Mouse (Mus musculus) layer of hippocampus, adult 8-10 months (tissue): ENCODE data around the gene Nlrc5. TPM values are rescaled to one million over a fixed set of nuclear protein-coding genes. Genes with fewer than 3 reads are reported as not detected.
A peak's percentile ranks its signal among the peaks of the same experiment; 100 is the strongest.

Source experiments
- DNase-seq, 2 experiments: peaks; one replicate each; pipeline ENCODE4 v3.0.0; 2022; ENCODE audit warnings: low spot score in 2 of 2
- microRNA-seq, 2 experiments: library from miRNA; unstranded; fragments of <30 nt; microRNA quantifications; one replicate each; pipeline ENCODE4 v1.2.0; 2022
- total RNA-seq, 4 experiments: library from RNA; stranded (reverse); gene quantifications; 2 replicates each; pipeline ENCODE4 v1.2.4; 2022

Gene Nlrc5
- total RNA-seq, 4 experiments from 2014 or later = 0.62 to 6.2 (median 2.1) TPM

- DNase-seq = no peak
Observed at GRCm38 (mm10) chr8:94566033-94566432, 131.9 kb downstream of the Nlrc5 start.

DNA sequence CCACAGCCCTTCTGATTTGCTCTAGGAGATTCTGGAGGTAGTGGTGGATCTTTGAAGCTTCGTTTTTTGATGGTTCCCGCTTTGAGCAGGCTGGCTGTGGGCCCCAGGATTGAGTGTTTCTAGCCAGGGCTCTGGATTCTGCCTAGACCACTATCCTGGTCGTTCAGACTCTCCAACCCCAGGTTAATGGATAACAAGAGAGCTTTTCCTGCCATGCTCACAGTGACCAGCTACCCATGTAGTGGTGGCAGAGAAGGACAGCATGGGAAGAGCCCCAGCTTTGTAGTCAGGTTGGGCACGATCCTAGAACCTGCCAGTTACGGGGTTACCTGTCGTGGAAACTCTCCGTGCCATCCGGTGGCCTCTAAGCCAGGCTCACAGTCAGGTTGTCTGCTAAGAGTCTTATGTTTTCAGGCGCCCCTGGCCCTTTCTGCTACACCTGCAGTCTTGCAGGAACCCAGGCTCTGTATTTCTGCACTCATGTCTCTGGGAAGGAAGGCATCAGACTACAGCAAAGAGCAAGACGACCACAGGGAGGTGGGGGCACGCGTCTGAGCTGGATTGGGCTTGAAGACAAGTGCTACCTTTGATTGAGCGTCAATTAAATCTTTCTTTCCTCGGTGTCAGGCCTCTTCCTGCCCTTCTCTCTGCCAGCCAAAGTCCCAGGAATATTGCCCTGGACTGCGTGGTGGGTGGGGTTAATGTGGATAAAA lies 132.4 kb downstream of the Nlrc5 start:
- no peak for DNase-seq

DNA sequence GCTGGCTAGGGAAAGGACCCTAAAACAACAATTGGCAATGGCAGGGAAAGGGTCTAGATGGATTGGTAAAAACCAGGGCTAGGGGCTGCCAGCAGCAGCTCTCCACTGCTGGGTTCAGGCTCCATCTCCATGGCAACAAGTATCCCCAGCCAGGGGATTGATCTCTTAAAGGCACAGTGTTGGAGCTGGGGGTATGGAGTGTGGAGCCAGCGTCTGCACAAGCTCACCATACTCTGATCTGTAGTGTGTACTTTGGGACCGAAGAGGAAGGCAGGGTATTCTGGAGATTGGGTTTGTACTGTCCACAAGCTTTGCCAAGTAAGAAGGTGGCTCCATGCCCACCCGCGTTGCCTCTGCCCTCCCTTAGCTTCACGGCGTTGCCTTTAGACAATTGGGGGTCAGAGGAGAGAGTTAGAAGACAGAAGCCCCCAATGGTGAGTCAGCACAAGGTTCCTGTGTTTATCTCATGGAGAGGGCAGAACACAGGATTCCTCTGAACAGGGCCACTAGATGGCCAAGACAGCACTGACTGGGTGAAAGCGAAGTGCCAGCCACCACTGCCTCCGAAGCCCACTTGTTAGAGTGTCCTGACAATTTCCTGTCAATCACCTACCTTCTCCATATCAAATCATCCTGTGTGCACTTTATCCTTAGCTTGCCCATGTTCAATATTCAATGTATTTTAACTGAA lies 133.1 kb downstream of the Nlrc5 start:
- no peak for DNase-seq

GRCm38 (mm10) chr8:94568098-94568497 lies 133.9 kb downstream of the Nlrc5 start:
- DNase-seq = no peak

DNA sequence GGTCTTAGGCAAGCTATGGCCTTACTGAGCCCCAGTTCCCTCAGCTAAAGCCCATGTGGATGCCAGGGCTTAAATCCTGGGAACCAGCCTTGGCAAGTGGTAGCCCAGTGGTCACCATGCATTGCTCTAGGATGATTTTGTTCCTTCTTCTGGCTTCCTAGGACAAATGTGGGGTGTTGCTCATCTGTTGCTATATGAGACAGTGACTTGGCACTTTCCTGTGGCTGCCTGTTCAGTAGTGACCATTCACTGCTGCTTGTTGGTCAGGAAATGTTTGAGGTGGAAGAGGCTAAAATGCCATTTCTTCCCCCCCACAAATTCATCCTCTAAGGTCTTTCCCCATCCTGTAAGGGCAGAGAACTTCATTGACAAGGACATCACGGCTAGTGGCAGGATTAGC lies 135.3 kb downstream of the Nlrc5 start:
- no peak for DNase-seq

GRCm38 (mm10) chr8:94571896-94572295 lies 137.7 kb downstream of the Nlrc5 start:
- DNase-seq = no peak

GRCm38 (mm10) chr8:94574159-94574907 lies 140.2 kb downstream of the Nlrc5 start:
- peak; percentile 82 to 88 for DNase-seq

- DNase-seq = no peak
Observed at GRCm38 (mm10) chr8:94575148-94575547, 141.0 kb downstream of the Nlrc5 start.

Small RNA genes lying within 50 kb of the gene (microRNA-seq; reads per million reads assigned to microRNA genes)
- gene Mir7072 = 0 reads per million in 2 experiments

Other genes starting within 250 kb of the Nlrc5 start
- gene Nup93, start 219.8 kb upstream of the Nlrc5 start, total RNA-seq = 10 to 100 TPM; 56.4 to 66.3 (median 63.1) TPM
- gene Slc12a3, start 105.2 kb upstream of the Nlrc5 start, total RNA-seq = under 1 TPM; 0.55 to 0.94 (median 0.79) TPM
- gene Herpud1, start 47.9 kb upstream of the Nlrc5 start, total RNA-seq = 10 to 100 TPM; 53.6 to 81.4 (median 65.6) TPM
- gene Cpne2, start 98.6 kb downstream of the Nlrc5 start, total RNA-seq = 10 to 100 TPM; 45.0 to 47.3 (median 46.7) TPM
- 10 to 100 TPM; 25.5 to 30.5 (median 27.0) TPM for gene Rspry1, start 167.6 kb downstream of the Nlrc5 start, total RNA-seq
- gene Fam192a, start 167.6 kb downstream of the Nlrc5 start, total RNA-seq = 10 to 100 TPM; 36.1 to 44.1 (median 40.0) TPM
- 100 to 1,000 TPM; 138 to 156 (median 154) TPM for gene Arl2bp, start 232.2 kb downstream of the Nlrc5 start, total RNA-seq